Mouse (Mus musculus): ENCODE results near the gene Atf7ip.

Atf7ip gene

DNA sequence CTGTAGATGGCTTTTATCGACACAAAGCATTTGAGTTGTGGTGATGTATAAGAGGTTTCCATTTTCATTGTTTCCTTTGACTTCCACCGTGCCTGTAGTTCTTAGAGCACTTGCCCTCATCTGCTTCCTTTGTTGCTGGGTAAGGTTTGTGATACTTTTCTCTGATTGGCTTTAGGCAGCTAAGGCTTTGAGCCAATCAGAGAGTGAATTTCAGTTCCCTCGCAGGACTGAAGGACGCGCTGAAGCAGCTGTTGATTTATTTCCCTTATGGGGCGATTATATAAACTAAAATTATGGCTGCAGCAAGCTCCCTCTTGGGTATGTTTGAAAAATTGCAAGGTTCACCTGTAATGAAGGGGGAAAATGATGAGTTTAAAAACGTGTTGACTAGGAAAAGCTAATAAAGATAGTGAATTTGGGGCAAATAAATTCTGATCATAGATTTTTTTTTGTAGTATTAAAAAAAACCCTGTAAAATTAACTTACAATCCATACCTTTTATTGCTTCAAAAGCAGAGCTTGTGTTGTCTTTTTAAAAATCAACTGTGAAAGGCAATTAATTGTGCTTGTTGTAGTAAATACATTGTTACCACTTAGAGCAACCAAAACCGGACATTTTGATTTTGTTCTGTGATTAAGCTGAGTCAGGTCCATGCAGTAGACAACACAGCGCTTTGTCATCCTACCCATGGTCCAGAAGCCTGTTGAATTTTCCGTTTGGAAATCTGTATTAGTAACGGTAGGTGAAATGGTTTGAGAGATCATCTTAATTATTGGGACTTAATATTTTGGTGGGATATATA, 48.0 kb downstream of the Atf7ip start:
- peak in 1 of 2 experiments; percentile 42 for DNase-seq (ENCODE audit: low spot score in 2 of 2)

DNA sequence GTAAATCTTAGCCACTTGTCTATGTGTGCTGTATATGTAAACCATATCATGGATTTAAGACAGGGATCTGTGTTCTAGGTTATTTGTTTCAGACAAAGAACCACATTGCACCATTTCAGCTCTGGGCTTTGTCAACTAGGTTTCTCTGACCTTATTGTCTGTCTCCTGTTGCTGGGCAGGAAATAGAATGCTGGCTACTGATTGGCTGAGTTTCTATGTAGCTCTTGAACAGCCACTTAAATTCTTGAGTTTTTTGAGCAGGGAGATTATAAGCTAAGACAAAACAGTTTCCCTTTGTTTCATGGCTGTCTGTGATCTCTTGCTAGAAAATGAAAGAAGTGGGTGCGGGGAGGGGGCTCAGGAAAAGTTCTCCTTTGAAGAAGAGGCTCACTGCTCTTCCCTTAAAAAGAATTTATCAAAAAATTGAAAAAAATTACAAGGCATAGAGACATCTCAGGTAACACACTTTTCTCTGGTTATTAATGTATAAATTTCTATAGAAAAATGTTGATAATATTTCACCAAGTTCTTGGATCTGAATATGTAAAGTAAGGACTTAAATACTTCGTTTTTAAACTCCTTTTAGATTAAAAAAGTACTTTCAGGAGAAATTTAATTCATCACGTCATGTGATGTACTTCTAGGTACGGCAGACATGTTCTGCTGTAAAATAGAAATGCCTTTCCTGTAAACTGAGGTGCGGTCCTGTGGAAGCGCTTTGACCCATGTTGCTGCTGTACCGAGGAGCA, 49.0 kb downstream of the Atf7ip start:
- DNase-seq (ENCODE audit: low spot score in 2 of 2) = peak in 1 of 2 experiments; percentile 53

GRCm38 (mm10) chr6:136555523-136555915, 49.6 kb downstream of the Atf7ip start:
- DNase-seq (ENCODE audit: low spot score in 2 of 2) = peak; percentile 54 to 84

DNA sequence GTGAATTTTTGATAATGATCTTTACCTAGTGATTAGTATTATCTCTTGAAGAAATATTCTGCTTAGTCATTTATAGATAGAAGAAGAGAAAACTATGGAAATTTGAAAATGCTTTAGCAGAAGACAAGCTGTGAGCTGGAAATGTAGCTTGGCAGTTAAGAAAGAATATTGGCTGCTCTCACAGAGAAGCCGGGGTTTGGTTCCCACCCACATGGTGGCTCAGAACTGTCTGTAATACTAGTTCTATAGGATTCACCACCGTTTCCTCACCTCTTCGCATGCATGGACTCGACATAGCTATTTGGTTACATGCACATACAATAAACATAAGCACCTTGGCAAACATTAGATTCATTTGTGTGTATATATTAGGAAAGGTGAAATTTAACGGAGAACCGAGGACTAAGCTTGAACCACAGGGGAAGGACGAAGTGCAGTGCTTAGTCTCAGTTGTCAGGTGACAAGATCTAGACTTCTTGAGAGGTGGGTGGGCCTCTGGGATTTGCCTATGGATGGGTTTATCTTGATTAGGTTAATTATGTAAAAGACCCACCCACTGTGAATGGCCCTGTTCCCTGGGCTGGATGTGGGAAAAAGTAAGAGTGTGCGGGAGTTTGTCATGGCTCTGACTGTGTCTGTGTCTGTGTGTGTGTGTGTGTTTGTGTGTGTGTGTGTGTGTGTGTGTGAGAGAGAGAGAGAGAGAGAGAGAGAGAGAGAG, 52.5 kb downstream of the Atf7ip start:
- no peak for DNase-seq (ENCODE audit: low spot score in 2 of 2)

GRCm38 (mm10) chr6:136566002-136566401, 60.0 kb downstream of the Atf7ip start:
- DNase-seq (ENCODE audit: low spot score in 2 of 2) = no peak

DNA sequence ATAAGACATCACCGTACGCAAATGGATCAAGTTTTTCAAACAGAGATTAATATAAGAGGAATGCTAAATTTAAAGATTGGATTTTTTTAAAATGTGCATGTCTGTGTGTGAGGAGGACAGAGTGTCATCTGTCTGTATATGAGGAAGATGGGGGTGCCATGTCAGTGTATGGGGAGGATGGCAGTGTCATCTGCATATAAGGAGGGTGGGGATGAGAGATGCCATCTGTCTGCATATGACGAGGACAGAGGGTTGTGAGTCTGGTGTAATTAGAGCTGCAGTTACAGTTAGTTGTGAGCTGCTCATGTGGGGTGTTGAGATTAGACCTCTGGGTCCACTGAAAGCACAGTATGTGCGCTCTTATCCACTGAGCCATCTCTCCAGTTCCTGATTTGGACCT, 84.8 kb downstream of the Atf7ip start:
- no peak for DNase-seq (ENCODE audit: low spot score in 2 of 2)

GRCm38 (mm10) chr6:136594541-136594940, 88.6 kb downstream of the Atf7ip start:
- DNase-seq (ENCODE audit: low spot score in 2 of 2) = no peak

DNA sequence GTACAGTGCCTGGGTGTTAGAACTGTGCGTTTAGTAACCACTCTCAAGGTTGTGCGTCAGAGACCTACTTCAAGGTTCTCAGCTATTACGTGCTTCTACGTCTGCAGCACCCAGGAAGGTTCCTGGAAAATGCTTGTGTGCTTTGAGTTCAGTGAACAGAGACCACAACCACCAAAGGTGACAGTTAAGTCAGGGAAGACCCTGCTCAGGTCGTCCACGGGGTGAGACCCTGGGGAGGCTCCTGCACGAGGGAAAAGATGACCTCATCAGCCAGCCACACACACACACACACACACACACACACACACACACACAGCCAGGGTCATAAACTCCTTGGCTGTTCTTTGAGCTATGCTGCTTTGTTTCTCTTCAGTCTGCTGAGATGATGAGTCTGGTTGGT, 96.6 kb downstream of the Atf7ip start:
- no peak for DNase-seq (ENCODE audit: low spot score in 2 of 2)

DNA sequence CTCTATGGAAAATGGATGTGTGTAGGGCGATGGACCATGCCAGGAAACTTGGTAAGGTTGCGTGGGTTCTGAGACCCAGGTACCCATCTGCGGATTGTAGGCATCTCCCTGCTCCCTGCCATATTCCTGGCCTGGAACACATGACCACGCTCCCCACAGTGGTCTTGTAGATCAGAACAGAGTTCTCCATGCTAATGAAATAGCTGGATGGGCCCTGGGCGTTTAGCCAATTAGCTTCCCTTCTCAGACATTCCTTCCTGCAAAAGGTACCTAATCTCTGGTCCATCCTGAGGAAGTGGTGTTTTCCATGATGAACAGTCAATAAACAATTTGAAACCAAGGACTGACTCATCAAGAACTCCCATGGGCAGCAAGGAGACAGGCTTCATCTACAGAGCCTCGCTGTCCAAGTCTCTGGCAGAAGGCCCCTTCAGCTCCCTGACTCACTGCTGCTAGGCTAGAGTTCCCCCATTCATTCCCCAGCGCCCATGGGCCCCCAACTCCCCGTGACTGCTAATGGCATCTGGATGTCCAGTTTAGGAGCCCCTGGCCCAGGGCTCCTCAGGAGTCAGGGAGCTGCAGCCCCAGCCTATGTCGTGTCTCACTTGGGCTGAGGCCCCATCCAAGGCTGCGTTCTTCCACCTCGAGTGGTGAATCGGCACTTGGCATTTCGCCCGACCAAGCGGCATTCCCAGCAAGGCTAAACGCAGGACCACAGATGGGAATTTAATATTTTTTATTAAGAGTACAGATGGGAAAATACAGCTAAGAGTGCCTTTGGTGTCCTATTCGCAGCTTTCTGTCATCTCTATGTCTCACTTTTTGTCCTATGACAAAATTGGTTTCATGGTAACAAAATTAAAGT, 105.6 kb downstream of the Atf7ip start:
- DNase-seq (ENCODE audit: low spot score in 2 of 2) = no peak

- DNase-seq (ENCODE audit: low spot score in 2 of 2) = no peak
These were observed 106.3 kb downstream of the Atf7ip start for GRCm38 (mm10) chr6:136612312-136612711.

GRCm38 (mm10) chr6:136614156-136614555, 108.2 kb downstream of the Atf7ip start:
- DNase-seq (ENCODE audit: low spot score in 2 of 2) = no peak

DNA sequence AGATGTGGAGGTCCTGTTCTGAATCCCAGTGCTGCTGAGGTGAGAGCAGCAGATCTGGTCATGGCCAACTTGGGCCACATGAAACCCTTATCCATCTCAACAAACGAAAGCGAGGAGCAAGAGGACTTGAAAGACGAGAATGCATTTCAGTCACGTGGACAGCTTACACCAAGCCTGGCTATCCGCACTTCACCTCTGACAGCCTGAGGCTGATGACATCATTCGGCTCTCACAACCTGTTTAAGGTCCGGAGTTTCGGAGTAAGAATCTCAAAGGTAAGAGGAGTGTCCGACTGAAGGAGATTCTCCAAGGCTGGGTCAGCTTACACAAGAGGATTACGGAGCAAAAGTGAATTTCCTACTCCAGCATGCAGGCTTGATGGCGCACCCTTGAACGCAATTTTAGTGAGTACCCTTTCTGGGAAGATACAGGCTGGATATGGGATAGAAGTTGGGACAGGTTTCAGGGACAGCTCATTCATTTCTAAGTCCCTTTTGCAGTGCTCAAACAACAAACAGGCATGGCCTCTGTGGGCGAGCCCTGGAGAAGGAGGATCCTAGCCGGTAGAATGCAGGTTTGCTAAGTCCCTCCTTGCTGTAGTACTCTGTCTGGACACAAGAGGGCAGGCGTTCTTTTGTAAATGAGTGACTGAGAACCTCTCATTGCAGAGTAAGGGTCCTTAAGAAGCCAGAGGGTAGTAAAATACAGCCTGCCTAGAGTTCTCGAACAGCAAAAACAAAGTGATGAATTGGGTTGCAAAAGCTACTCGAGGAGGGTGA, 114.6 kb downstream of the Atf7ip start:
- DNase-seq (ENCODE audit: low spot score in 2 of 2) = peak; percentile 76 to 86

GRCm38 (mm10) chr6:136625421-136625820, 119.5 kb downstream of the Atf7ip start:
- no peak for DNase-seq (ENCODE audit: low spot score in 2 of 2)

DNA sequence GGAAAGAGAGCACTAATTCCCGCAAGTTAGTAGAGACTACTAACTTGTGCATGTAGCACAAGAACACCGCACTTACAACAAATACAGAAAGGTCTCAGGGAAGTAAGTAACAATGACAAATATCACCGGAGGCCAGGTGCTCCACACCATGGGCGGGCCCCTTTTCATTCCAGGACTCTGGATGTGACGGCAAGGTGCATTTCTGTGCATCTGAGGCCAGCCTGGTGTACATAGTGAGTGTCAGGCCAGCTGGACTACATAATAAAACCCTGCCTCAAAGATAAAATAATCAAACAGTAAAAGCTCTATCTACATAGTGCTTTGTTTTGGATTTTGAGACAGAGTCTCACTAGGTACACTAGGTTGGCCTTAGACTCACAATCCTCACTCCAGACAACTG, 123.7 kb downstream of the Atf7ip start:
- DNase-seq (ENCODE audit: low spot score in 2 of 2) = no peak

DNA sequence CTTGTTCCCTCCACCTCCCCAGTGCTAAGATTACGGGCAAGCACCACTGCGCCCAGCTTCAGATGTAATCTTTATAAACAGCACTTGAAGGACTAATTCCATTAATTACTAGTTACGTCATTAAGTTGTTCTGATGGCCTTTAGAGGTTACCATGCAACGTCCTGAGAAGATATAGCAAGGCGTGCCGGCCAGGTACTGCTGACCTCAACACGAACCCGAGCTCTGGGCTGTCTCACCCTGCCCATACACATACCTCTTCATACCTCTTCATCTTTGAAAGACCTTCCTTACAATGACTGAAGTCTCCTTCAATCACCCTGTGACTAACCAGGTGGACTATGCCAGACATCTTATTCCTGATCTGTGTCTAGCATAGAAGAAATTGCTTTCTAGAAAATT, 125.6 kb downstream of the Atf7ip start:
- DNase-seq (ENCODE audit: low spot score in 2 of 2) = no peak

DNA sequence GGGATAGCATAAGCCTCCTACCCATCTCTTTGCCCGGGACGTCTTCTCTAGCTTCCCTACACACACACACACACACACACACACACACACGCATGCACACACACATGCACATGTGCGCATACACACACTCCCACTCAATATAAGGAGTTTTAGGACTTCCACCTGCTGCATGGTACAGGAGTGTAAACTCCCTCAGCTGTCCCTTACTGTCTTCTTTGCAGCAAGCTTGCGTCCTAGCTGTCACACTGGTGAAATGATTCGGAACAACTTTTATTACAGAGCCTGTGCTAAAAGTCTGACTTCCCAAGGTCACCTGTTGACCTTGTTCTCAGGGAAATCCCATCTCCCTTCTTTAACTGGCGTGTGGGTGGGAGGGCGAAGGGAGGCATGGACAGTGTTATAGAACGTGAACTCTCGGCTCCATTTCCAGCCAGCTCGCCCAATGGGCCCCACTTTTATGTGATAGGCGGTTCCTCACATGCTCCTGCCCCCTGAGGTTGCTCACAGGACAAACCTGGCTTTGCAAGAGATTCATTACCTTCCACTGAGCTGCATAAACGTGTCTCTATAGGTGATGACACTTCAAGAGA, 126.1 kb downstream of the Atf7ip start:
- DNase-seq (ENCODE audit: low spot score in 2 of 2) = no peak

DNA sequence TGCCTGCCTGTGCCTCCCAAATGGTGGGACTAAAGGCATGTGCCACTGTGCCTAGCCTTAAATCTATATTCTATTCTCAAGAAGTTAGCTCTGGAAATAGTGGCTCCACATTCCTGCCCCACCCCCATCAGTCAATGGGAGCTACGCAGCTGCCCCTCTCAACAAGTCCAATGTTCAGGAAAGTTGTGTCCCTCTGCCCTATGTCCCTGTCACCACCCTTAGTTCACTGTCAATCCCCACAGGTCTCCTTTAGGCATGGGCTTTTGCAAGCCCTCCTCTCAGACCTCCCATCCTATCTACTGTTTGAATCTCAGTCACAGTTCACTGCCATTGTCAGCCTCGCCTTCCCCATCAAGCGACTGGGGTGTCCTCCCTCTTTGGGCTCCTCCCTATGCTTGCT, 127.2 kb downstream of the Atf7ip start:
- DNase-seq (ENCODE audit: low spot score in 2 of 2) = no peak

DNA sequence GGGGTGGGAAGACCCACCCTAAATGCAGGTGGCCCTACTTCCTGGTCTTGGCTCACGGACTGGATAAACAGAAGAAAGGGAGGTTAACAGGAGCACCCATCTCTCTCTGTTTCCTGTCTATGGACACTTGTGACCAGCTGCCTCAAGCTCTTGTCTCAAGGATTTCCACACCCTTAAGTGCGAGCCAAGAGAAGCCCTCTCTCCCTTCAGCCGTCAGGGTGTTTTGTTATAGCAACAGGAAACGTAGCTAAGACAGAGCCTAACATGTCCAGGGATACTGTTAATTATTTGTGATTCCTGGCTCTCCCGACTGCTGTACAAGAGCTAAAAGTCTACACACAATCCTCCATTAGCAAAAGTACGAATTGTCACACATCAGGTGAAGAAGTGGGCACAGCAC, 127.8 kb downstream of the Atf7ip start:
- DNase-seq (ENCODE audit: low spot score in 2 of 2) = no peak

GRCm38 (mm10) chr6:136634982-136635381, 129.0 kb downstream of the Atf7ip start:
- DNase-seq (ENCODE audit: low spot score in 2 of 2) = no peak

DNA sequence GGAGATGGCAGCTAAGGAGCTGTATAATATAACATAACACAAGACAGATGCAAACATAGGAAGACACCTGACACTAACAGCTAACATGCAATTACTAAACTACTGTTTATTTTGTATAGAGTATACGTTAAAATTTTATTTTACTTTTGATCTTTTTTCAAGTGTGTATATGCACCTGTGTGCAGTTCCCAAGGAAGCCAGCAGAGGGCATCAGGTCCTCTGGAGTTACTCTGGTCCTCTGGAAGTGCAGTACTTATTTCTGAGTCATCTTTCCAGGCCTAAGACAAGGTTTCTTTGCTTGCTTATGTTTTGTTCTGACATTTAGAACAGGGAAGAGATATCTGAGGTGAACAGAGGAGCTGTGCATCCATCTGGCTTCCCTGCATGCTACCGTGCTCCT, 138.2 kb downstream of the Atf7ip start:
- DNase-seq (ENCODE audit: low spot score in 2 of 2) = peak in 1 of 2 experiments; percentile 56

Measured in spleen, postnatal 10 days (tissue).